Mouse (Mus musculus): ENCODE data around the gene Pfkfb3.
A peak's percentile ranks its signal among the peaks of the same experiment; 100 is the strongest.

Gene Pfkfb3

GRCm38 (mm10) chr2:11425421-11426131, 128.3 kb downstream of the Pfkfb3 start:
- DNase-seq: peak; percentile 68 to 74

GRCm38 (mm10) chr2:11424252-11424651, 129.6 kb downstream of the Pfkfb3 start:
- no peak for DNase-seq

DNA sequence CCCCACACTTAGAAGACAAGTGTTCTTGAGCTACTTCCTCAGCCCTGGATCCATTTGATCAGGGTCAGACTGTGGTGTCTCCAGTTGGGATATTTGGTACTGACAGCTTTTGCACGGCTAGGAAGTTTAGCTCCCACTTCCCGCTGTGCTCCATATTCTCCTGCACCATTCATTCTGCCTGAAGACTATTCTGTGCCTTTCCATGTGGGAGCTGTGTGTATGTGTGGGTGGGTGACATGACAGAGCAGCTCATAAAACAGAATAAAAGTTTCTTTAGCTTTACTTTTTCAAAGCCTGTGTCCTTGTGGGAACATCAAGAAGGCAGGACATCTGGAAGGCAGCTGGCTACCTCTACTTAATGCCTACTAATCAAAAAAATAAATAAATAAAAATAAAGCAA, 130.5 kb downstream of the Pfkfb3 start:
- DNase-seq: no peak

DNA sequence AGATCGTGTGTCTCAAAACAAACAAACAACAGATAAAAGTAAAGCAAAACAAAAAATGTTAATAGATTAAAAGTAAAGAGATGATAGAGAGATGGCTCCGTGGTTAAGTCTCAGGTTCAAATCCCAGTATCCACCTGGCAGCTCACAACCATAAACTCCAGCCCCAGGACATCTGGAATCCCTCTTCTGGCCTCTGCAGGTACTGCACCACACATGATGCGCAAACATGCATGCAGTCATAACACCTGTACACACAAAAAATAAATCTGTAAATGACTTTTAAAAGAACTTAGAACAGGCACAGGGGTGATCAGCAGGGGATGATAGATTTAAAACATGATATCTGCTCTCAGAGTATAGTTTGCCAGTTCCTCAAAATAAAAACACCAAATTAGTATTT, 131.5 kb downstream of the Pfkfb3 start:
- no peak for DNase-seq
